Mouse (Mus musculus) erythroblast, embryonic 14.5 days (primary cell): ENCODE results near the gene Lrrc38. TPM values are rescaled to one million over a fixed set of nuclear protein-coding genes. Genes with fewer than 3 reads are reported as not detected.
"Not testable (repeated sequence)": the region's sequence is repeated elsewhere in the genome, so short reads cannot be mapped to it uniquely, and the experiment has no call there.

ENCODE experiments used
- H3K27me3 ChIP-seq: 2 replicates; pipeline ENCODE4 v1.6.1; 2012; ENCODE audit warnings: inconsistent platforms; ENCODE audit not compliant: control insufficient read depth
- H3K36me3 ChIP-seq: 2 replicates; pipeline ENCODE4 v1.6.1; 2012; ENCODE audit warnings: mild to moderate bottlenecking, inconsistent platforms; ENCODE audit not compliant: control insufficient read depth
- H3K4me1 ChIP-seq: 2 replicates; pipeline ENCODE4 v1.6.1; 2012; ENCODE audit warnings: inconsistent platforms; ENCODE audit not compliant: control insufficient read depth
- H3K4me3 ChIP-seq: replicated peaks from 2 replicates; pipeline ENCODE3; 2012; ENCODE audit warnings: moderate library complexity, mild to moderate bottlenecking, inconsistent platforms
- H3K9me3 ChIP-seq: 2 replicates; pipeline ENCODE4 v1.6.1; 2012; ENCODE audit warnings: low read length, inconsistent platforms, mixed read lengths; ENCODE audit not compliant: control insufficient read depth
- GATA1 ChIP-seq: IDR thresholded peaks from 2 replicates; pipeline ENCODE4 v1.6.1; 2012; ENCODE audit warnings: low read length, inconsistent platforms, mixed read lengths
- TAL1 ChIP-seq: IDR thresholded peaks from 3 replicates; pipeline ENCODE4 v1.6.1; 2012; ENCODE audit warnings: low read length, inconsistent platforms, mixed read lengths
- polyA plus RNA-seq: library from polyadenylated mRNA; stranded (reverse); fragments of >175 nt; gene quantifications from 2 replicates; pipeline ENCODE4 v1.2.3, GENCODE M21; 2012

The Lrrc38 gene
- polyA plus RNA-seq, 1 experiment: not detected

DNA sequence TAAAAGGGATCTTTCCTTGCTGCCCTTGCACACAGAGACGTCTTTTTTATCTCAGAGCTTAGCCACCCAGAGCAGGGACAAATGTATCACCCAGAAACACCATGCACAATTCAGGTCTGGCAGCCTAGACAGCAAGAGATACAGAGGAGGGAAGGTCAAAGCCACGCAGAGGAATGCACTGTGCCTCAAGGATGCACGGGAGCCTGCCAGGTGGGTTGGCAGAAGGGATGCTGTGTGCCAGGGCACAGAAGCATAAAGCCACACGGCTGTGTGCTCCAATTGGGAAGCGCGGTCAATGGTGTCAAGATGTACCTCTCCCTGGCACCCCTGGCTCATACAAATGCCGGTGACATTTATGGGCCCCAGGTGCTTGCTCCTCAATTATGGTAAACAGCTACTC lies 8.1 kb upstream of the Lrrc38 start:
- TF ChIP-seq GATA1: no peak
- TF ChIP-seq TAL1: no peak
- Histone ChIP-seq H3K9me3 (no peaks in the 10 kb centered on the region), H3K36me3 (no peaks in the 10 kb centered on the region), H3K4me3 (no peak overlapping the region), H3K4me1 (no peaks in the 10 kb centered on the region), H3K27me3 (no peaks in the 10 kb centered on the region)

DNA sequence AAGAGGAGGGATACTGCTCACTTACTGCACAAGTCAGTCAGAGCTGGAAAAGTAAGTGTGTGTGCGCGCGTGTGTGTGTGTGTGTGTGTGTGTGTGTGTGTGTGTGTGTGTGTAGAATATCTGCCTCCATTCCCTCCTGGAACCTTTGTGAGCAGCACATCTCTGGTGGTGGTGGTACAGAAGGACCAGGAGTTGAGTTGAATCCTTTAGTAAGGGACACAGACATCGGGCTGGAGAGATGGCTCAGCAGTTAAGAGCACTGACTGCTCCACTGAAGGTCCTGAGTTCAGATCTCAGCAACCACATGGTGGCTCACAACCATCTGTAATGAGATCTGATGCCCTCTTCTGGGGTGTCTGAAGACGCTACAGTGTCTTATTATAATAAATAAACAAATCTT lies 4.1 kb upstream of the Lrrc38 start:
- not testable (repeated sequence) for H3K36me3 ChIP-seq, H3K4me1 ChIP-seq, H3K9me3 ChIP-seq, H3K4me3 ChIP-seq
- H3K27me3 ChIP-seq: peaks cover 23% of the 10 kb centered on the region

DNA sequence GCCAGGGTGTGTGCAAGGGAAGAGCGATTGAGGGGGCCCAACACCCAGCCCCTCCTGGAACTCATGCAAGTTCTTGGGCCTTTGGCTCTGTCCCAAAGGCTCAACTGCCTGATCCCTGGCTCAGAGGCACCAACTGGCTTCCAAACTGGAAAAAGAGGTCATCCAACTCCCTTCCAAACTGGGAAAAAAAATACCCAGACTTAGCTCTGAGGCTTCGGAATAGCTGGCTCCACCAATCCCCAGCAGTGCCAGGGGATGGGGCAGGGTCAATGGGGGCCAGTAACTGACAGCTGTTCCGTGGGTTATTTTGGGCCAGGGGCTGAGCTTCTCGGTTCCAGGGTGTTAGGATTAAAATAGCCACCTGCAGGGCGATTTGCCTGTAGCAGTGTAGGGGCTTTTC lies 879 bp upstream of the Lrrc38 start:
- TF ChIP-seq TAL1 (no peak), GATA1 (no peak)
- Histone ChIP-seq H3K4me3 (no peak overlapping the region), H3K36me3 (no peaks in the 10 kb centered on the region), H3K9me3 (no peaks in the 10 kb centered on the region), H3K4me1 (no peaks in the 10 kb centered on the region), H3K27me3 (peaks cover 35% of the 10 kb centered on the region)

DNA sequence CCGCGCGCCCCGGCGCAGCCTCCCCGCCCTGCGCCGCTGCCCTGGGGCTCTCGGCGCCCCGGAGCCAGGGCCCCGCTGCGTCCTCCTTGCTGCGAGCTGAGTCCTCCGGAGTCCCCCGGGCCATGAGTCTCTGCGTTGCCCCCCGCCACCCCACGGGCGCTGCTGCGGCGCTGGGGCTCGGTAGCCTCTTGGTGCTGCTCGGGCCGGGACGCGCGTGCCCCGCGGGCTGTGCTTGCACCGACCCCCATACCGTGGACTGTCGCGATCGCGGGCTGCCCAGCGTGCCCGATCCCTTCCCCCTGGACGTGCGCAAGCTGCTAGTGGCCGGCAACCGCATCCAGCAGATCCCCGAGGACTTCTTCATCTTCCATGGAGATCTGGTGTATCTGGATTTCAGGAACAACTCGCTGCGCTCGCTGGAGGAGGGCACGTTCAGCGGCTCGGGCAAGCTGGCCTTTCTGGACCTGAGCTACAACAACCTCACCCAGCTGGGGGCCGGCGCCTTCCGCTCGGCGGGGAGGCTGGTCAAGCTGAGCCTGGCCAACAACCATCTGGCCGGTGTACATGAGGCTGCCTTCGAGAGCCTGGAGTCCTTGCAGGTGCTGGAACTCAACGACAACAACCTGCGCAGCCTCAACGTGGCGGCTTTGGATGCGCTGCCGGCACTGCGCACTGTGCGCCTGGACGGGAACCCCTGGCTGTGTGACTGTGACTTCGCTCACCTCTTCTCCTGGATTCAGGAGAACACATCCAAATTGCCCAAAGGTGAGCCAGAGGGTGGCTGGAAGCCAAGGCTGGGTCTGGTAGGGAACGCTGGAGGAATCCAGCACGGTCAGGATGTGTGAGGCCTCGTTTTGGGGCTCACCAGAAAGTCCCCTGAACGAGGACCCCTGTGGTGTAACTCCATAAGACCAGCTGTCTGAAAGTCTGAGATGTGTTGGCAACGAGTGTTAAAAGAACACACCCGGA lies 774 bp downstream of the Lrrc38 start:
- Histone ChIP-seq H3K27me3 (peaks cover 35% of the 10 kb centered on the region), H3K4me3 (no peak overlapping the region), H3K9me3 (no peaks in the 10 kb centered on the region), H3K36me3 (no peaks in the 10 kb centered on the region), H3K4me1 (no peaks in the 10 kb centered on the region)
- TF ChIP-seq TAL1 (no peak), GATA1 (no peak)

DNA sequence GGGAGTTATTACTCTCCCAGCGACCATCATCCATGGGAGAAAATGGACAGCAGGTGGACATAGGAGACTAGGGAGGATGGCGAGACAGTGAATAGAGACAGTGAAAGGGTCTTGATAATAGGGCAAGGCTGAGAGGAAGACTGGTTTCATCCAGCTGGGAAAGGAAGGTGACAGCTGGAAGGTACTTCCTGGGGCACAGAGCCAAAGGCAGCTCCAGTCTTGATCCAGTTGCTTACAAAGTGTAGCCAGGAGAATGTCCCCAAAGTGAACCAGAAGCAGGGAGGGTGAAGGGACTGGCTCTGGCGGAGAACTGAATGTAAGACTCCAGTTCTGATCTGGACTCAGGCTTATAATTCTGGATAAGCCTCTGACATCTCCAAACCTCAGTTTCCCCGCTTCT lies 2.7 kb downstream of the Lrrc38 start:
- no peak overlapping the region for H3K4me3 ChIP-seq
- peaks cover 35% of the 10 kb centered on the region for H3K27me3 ChIP-seq
- H3K9me3 ChIP-seq: no peaks in the 10 kb centered on the region
- H3K36me3 ChIP-seq: no peaks in the 10 kb centered on the region
- TF ChIP-seq TAL1 (no peak), GATA1 (no peak)
- no peaks in the 10 kb centered on the region for H3K4me1 ChIP-seq

DNA sequence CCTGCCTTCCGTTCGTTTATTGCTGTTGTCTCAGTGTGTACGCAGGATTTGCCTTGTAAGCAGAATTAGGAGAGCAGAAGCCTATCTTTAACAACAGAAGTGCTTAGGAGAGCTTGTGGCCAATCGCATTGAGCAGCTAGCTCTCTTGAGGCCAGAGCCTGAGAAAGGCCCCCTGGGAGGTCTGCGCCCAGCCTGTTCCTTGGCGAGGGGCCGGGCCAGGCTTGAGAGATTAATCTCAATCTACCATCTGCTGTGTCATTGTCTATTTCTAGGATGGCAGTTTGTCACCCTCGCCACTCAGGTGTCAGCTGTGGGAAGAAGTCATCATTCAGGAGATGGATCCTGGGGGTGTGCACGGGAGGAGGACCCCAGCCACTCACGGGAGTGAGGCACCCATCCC lies 12.0 kb downstream of the Lrrc38 start:
- Histone ChIP-seq H3K36me3 (no peaks in the 10 kb centered on the region), H3K9me3 (no peaks in the 10 kb centered on the region), H3K27me3 (no peaks in the 10 kb centered on the region), H3K4me1 (peaks cover 3% of the 10 kb centered on the region; the same call in 1 of the 2 replicates), H3K4me3 (no peak overlapping the region)
- no peak for TF ChIP-seq TAL1
- no peak for TF ChIP-seq GATA1

DNA sequence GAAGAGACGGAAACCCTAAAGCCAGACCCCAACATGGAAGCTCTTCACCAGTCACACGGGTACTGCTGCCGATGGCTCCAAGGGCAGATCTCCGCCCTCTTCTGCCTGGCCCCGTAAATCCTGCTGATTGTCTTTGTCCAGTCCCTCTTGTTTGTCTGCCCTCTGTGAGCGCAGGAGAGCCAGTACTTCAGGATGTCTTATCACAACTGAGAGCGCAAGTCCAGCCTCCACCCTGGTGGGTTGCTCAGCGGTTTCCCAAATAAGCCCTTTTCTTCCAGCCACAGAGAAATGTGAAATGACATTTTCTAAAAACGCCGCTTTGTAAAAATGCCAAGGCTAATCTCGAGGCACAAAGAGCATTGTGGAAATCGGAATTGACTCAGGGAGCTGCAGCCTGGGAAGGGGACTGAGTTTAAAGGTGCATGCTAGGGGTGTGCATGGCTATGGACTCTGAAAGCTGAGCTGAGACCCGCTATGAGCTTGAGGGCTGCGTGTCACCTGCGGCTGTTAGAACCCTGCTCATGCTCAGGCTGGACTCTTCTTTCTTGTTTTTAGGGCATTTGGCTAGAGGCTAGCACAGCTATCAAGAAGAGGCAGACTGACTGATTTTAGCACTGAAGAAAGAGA lies 17.0 kb downstream of the Lrrc38 start:
- Histone ChIP-seq H3K9me3 (no peaks in the 10 kb centered on the region), H3K4me3 (no peak overlapping the region), H3K27me3 (no peaks in the 10 kb centered on the region), H3K36me3 (no peaks in the 10 kb centered on the region), H3K4me1 (peaks cover 2% of the 10 kb centered on the region; the same call in 1 of the 2 replicates)
- TF ChIP-seq GATA1 (no peak), TAL1 (no peak)

DNA sequence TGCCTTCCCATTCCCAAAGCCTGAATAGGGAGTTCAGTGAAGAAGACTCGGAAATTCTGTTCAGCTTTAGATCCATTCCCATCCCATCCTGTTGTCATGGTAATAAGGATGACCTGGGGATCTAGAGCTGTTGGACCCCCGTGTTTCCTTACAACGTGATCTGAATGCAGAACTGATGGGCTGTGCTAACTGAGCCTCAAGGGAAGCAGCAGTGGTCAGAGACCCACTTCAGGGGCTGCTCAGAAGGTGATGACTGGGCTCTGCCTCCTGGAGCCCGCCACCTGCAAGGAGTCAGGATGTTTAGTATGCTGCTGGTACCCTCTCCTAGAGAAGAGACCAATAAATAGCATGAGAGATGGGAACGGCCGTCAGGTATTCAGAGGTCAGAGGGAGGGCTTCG lies 29.9 kb downstream of the Lrrc38 start:
- Histone ChIP-seq H3K9me3 (no peaks in the 10 kb centered on the region), H3K4me1 (no peaks in the 10 kb centered on the region), H3K4me3 (no peak overlapping the region), H3K36me3 (no peaks in the 10 kb centered on the region), H3K27me3 (no peaks in the 10 kb centered on the region; the same call in 1 of the 2 replicates)
- TF ChIP-seq GATA1 (no peak), TAL1 (no peak)

DNA sequence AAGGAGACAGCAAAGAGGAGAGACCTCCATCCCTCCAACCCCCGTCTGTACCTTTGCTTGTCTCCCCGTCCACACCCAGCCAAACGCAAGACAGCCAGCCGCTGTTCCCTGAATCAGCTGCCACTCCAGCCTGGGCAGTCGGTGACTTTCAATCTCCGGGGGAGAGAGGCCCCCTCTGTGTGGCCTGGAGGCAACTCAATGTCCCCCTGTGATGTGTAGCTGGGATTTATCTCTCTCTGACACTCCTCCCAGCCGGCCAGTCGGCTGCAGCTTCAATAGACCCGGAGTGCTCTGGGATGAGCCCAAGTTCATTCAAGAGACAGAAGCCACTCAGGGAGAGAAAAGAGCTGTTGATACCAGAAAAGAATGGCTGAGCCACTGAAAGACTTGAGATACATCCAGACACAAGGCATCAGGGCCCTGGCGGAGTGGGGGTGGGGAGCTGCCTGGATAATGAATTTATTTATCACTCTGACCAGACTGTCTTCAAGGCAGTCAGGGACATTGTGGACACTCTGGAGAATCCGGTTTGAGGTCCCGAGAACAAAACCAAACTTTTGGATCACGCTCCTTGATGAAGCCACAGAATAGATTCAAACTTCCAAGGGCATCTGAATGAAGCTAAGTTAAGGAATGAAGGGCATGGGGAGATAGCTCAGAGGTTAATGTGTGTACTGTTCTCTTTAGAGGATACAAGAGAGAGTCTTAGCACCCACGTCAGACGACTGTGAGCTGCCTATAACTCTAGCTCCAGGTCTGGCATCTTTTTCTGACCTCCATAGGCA lies 30.6 kb downstream of the Lrrc38 start:
- Histone ChIP-seq H3K4me3 (no peak overlapping the region), H3K27me3 (no peaks in the 10 kb centered on the region; the same call in 1 of the 2 replicates), H3K36me3 (no peaks in the 10 kb centered on the region), H3K4me1 (no peaks in the 10 kb centered on the region), H3K9me3 (no peaks in the 10 kb centered on the region)
- no peak for TF ChIP-seq TAL1
- no peak for TF ChIP-seq GATA1
